Mouse (Mus musculus) retina, embryonic 14.5 days (tissue): ENCODE results near the gene Armh3.
A peak's percentile ranks its signal among the peaks of the same experiment; 100 is the strongest.

Experiments used
- DNase-seq: peaks from one replicate; pipeline ENCODE4 v3.0.0-alpha.2; 2015; ENCODE audit warnings: low spot score

Armh3 gene

GRCm38 (mm10) chr19:45988238-45988637, 10.1 kb downstream of the Armh3 start:
- no peak for DNase-seq

GRCm38 (mm10) chr19:45984379-45984778, 13.9 kb downstream of the Armh3 start:
- DNase-seq, result no peak

DNA sequence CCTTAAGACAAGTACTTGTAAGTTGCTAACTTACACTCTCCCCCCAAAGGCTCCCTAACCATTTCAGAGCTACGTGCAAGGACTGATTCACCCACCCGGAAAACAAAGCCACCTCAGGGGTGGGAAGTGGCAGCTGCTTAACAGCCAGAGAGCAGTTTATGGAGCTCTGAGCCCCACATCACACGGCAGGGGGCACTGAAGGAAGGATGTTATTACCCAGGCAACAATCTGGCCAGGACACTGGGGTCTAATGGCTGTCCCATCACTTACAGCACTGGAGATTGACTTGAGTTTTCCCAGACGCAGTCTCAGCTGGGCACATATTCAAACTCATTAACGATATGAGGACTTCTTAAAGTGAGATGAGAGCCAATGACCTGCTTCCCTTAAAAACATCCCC, 37.5 kb downstream of the Armh3 start:
- DNase-seq, result peak; percentile 71

- DNase-seq, result no peak
Measured at GRCm38 (mm10) chr19:45956736-45957135, 41.6 kb downstream of the Armh3 start.

- peak; percentile 74 for DNase-seq
Measured at GRCm38 (mm10) chr19:45953286-45953685, 45.0 kb downstream of the Armh3 start.

- DNase-seq, result no peak
Measured at GRCm38 (mm10) chr19:45949236-45949635, 49.1 kb downstream of the Armh3 start.

GRCm38 (mm10) chr19:45947764-45948163, 50.5 kb downstream of the Armh3 start:
- no peak for DNase-seq

DNA sequence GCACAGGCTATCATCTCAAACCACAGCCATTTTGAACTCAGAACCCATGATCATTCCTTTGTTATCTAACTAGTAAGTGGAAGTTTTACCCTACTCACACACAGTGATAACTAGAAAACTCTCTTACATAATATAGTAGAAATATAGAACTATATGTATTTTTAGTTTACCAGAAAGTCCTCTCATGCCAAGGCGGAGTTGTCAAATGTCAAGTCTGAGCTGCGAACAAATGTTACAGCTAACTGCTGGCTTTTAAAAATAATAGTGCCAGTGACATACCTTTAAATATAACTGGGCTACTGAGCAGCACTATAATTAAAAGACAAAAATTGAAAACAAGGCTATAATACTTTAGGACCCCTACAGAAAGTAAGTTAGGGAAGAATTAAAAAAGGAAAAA, 51.0 kb downstream of the Armh3 start:
- DNase-seq, result no peak

DNA sequence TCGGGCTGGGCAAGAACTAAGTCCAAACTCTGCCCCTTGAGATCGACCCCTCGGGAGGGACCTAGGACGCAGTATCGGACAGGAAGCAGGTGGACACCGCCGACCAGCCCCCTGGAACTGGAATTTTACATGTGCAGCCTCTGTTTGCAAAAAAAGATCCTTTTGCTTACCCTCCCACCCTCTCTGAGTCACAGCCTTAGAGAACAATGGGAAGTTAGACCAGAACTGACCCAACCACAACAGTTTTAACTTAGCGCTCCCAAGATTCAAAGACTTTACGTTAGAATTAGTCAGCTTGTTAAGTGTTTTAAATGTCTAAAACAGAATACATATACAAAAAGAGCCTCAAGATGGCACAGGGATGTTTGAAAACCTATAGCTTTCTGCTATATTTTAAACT, 51.7 kb downstream of the Armh3 start:
- no peak for DNase-seq

GRCm38 (mm10) chr19:45945986-45946385, 52.3 kb downstream of the Armh3 start:
- no peak for DNase-seq

GRCm38 (mm10) chr19:45943758-45944157, 54.5 kb downstream of the Armh3 start:
- DNase-seq, result no peak

DNA sequence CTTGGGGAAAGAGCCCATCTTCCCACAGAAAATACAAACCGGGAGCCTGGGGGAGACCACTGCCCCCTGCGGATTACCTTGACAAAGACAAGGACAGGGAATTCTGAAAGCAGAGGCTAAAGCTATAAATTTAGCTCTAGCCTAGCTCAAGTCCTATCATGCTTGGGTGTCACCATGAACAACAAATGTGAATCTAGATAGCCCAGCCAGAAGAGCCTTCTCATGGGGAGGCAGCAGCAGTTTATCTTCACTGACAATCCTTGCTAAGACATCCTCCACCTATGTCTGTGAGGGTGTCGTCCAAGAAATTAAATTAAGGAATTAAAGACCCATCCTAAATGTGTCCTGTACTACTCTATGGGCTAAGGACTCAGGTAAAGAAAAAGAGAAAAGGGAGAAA, 60.2 kb downstream of the Armh3 start:
- DNase-seq, result peak; percentile 48

GRCm38 (mm10) chr19:45937530-45937929, 60.8 kb downstream of the Armh3 start:
- DNase-seq, result peak; percentile 71

DNA sequence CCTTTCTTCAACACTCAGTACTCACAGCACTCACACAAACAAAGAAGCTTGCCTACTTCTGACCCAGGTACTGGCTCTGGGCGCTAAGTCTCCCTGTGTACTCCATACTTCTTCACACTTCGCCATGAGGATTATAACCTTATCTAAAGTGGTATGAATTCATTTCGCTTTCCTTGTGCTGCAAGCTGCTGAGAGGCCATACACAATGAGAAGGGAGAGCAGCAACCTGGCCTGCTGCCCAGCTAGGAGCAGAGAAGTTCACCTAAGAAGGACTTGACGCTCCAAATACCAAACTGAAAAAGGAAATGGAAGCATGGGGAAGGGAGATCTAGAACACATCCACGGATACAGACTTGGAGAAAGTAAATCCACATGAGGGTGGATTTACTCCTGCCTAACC, 71.1 kb downstream of the Armh3 start:
- DNase-seq, result no peak

- no peak for DNase-seq
Measured at GRCm38 (mm10) chr19:45926342-45926741, 71.9 kb downstream of the Armh3 start.

- peak; percentile 15 for DNase-seq
Measured at GRCm38 (mm10) chr19:45920299-45921090, 77.8 kb downstream of the Armh3 start.

DNA sequence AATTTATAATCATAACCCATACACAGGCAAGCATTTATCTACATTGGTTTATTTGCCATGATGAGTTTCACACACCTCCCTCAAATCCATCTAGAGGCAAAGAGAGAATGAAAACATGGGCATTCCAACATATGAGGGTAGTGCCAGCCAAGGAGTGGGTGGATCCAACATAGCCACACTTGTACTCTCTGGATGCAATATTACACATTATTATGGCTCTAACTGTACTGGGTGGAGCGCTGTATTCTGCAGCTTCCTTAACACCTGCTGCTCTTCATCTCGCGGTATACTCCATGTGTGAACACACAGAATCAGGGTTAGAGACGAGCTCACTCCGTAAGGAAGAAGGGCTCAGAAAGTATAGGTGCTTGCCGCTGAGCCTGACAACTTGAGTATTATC, 79.9 kb downstream of the Armh3 start:
- no peak for DNase-seq

GRCm38 (mm10) chr19:45917856-45918255, 80.4 kb downstream of the Armh3 start:
- DNase-seq, result peak; percentile 11

DNA sequence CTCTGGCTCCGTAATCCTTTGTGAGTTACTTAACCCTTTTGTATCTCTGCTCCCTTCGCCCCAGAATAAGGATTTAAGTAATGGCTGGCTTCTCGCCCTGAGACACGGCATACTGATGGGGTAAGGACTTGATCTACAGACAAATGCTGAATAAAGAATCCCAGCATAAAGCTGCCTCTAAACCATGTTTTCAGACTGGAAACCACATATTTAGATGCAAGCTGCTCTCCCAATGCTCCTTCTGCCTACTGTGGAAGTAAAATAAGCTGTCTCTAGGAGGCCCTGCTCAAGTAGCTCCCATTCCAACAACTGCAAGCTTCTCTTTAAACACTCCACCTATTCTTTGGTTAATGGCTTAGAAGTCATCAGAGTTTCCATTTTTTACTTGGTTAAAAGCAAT, 81.8 kb downstream of the Armh3 start:
- DNase-seq, result no peak

DNA sequence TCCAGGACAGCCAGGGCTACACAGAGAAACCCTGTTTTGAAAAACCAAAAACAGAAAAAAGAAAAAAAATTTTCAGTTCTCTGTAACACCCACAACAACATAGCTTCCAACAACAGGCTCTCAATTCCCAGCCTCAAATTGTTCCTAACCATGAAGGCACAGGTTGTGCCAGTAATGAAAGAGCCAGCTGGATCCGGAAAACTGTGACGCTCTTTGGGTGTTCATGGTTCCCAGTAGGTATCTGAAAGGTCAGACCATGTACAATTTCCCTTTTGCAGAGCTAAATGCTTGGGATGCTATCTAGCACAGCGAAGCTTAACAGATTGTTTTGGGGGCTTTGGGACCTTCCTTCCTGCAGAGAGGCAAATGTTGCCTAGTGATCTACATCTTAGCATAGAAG, 82.3 kb downstream of the Armh3 start:
- no peak for DNase-seq

GRCm38 (mm10) chr19:45913036-45913435, 85.3 kb downstream of the Armh3 start:
- DNase-seq, result no peak

GRCm38 (mm10) chr19:45912376-45912775, 85.9 kb downstream of the Armh3 start:
- no peak for DNase-seq

DNA sequence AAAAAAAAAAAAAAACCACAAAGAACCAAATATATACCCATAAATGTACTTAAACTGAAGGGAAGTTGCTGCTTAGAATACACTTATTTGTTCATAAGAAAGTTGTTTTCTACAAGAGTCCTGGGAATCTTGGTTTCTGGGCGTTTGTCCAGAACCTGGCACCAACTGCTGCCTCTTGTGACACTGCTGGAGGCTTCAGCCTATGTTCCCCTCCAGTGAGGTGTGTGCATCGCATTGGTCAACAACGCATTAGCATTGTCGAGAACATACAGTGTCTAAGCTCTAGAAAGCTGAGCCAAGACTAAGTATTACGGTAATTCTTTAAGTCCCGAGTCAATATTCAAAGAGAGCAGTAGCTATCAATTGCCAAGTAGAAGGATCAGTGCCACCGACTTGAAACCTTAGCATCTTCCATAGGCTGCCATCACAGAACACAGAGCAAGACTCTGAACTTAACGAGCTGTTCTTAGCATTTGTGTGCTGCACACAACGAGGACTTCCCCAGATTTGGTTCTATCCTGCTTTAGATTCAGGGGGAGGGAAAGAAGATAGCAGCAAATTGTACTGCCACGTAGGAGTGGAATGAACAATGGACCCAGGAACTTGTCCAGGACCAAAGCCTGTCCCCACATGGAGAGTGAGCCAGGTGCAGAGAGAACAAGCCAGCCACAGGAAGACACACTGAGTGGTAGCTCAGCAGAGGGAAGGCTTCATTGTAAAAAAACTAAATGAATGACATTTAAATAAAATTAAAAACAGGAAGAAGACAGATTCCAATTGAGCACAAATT, 86.9 kb downstream of the Armh3 start:
- no peak for DNase-seq
